Mouse (Mus musculus): ENCODE measurements at regions not wholly inside any gene's neighbourhood (a gene's known extent, or its start where the extent isn't known, plus 50 kb on each side); places are given as distances from the start of the nearest gene placed in this dataset.

DNA sequence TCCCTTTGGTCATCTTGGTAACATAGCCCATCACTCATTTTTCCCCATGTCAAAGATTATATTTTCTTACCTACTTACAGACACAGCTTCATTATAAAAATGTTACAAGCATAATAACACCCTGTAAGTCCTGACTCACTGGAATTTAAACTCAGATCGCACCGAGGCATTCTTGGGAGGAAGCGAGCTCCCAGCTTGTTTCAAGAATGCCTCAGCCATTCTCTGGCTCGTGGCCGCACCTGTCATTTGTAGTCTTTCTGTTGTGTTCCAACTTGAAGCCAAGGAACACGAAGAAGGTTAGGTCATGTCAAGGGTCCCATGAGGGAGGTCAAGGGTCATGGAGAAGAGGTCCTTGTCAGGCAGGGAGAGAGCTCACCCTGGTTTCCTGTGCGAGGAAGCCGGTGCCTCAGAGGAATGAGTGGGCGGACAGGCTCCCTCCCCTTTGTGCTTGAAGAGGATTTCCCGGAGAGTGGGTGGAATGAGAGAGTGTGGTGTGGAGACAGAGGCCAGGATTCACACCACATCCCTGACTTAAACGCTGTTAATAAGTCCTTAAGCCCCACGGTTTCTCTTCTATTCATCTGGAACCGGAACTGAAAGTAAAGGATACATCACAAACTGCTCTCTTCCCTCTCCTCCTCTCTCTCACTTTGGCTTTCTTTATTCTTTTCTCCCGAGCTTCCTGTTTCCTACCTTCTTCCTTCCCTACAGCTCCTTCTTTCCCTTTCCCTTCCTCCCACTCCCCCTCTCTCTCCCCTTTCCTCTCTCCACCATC lies 177.8 kb downstream of the Maf start:
- TF ChIP-seq CTCF (IDR thresholded peaks at IDR 0.05; ENCODE audit: borderline replicate concordance, insufficient read depth, low read depth, low read length), result no peak
- TF ChIP-seq POLR2A (IDR thresholded peaks at IDR 0.05; ENCODE audit: borderline replicate concordance, insufficient read depth, low read length), result no peak
